Comparison of ENCODE assay signal across 15 mouse cellular contexts in genomic region chr7:67882606-67883005, GRCm38 (mm10).
DNase-seq lines count a peak whose midpoint lies in the region; ATAC-seq and TF ChIP-seq lines count a peak whose summit lies in the region.
"Had no signal": no experiment of that assay in that cellular context is flagged by ENCODE, and none has a peak within 500 bp of the region (broad histone marks: within the 10 kb centered on the region; RNA-seq: fewer than 3 reads in every experiment).

No protein-coding gene starts in this region.

- no peaks in the 10 kb centered on the region for H3K4me1 ChIP-seq in midbrain, postnatal 0 days (ENCODE audit: insufficient read depth, low read length)
- no peaks in the 10 kb centered on the region for H3K4me1 ChIP-seq in midbrain, embryonic 16.5 days (ENCODE audit: control insufficient read depth, insufficient read depth, low read length)
- H3K4me1 ChIP-seq: midbrain, embryonic 13.5 days had no signal

- H3K9me3 ChIP-seq in midbrain, postnatal 0 days (ENCODE audit: low read length): no peaks in the 10 kb centered on the region
- no peaks in the 10 kb centered on the region for H3K9me3 ChIP-seq in midbrain, embryonic 16.5 days (replicated peaks; ENCODE audit: control insufficient read depth, low read length, poor library complexity, severe bottlenecking)
- H3K9me3 ChIP-seq: embryonic facial prominence, embryonic 13.5 days; heart, embryonic 13.5 days; limb, embryonic 13.5 days; midbrain, embryonic 13.5 days had no signal

- no peaks in the 10 kb centered on the region for H3K36me3 ChIP-seq in midbrain, postnatal 0 days (ENCODE audit: insufficient read depth, low read length)
- H3K36me3 ChIP-seq in midbrain, embryonic 16.5 days (ENCODE audit: control insufficient read depth, insufficient read depth, low read length): no peaks in the 10 kb centered on the region
- H3K36me3 ChIP-seq: embryonic facial prominence, embryonic 13.5 days; heart, embryonic 13.5 days; limb, embryonic 13.5 days; midbrain, embryonic 13.5 days had no signal

- no peak overlapping the region for H3K4me3 ChIP-seq in midbrain, postnatal 0 days (ENCODE audit: low read depth, low read length)
- H3K4me3 ChIP-seq in midbrain, embryonic 16.5 days (ENCODE audit: low read depth, low read length): no peak overlapping the region
- H3K4me3 ChIP-seq: embryonic facial prominence, embryonic 13.5 days; heart, embryonic 13.5 days; limb, embryonic 13.5 days; midbrain, embryonic 13.5 days had no signal

- no peak for TF ChIP-seq CTCF in midbrain, postnatal 0 days (IDR thresholded peaks at IDR 0.05)

- 67% methylated on average over 8 of the region's 8 CpGs for WGBS in midbrain, postnatal 0 days
- WGBS in midbrain, embryonic 16.5 days: 80% methylated on average over 8 of the region's 8 CpGs

- H3K4me2 ChIP-seq in midbrain, postnatal 0 days (ENCODE audit: low read depth, low read length, poor library complexity, severe bottlenecking): no peak overlapping the region
- no peak overlapping the region for H3K4me2 ChIP-seq in midbrain, embryonic 16.5 days (ENCODE audit: low read length)
- H3K4me2 ChIP-seq: embryonic facial prominence, embryonic 13.5 days; heart, embryonic 13.5 days; limb, embryonic 13.5 days; midbrain, embryonic 13.5 days had no signal

- peak; percentile 7 for DNase-seq in midbrain, postnatal 0 days (ENCODE audit: low spot score)
- DNase-seq in layer of hippocampus, postnatal 25 days (ENCODE audit: extremely low spot score in 1 of 2, low spot score in 1 of 2): peak; percentile 7 to 14
- peak; percentile 53 to 68 for DNase-seq in right cerebral cortex, postnatal 10 days (ENCODE audit: low spot score in 2 of 2)
- DNase-seq in adrenal gland, postnatal 4 days (ENCODE audit: low spot score in 2 of 2): no peak
- no peak for DNase-seq in ovary, postnatal 36 days (ENCODE audit: low spot score)
- no peak for DNase-seq in heart, postnatal 4 days
- DNase-seq: adrenal gland, postnatal 14 days; B cell, adult 2 months; cerebellum, adult 9-10 months had no signal

- H3K27ac ChIP-seq in midbrain, postnatal 0 days (ENCODE audit: low read depth, low read length): no peak overlapping the region
- no peak overlapping the region for H3K27ac ChIP-seq in midbrain, embryonic 16.5 days (ENCODE audit: low read length)
- H3K27ac ChIP-seq: embryonic facial prominence, embryonic 13.5 days; heart, embryonic 13.5 days; limb, embryonic 13.5 days; liver, embryonic 14.5 days; midbrain, embryonic 13.5 days had no signal

- H3K9ac ChIP-seq in midbrain, postnatal 0 days (replicated peaks; ENCODE audit: low read length, poor library complexity, severe bottlenecking): no peak overlapping the region
- no peak overlapping the region for H3K9ac ChIP-seq in midbrain, embryonic 16.5 days (ENCODE audit: low read depth, low read length)
- H3K9ac ChIP-seq: embryonic facial prominence, embryonic 13.5 days; heart, embryonic 13.5 days; limb, embryonic 13.5 days; liver, embryonic 14.5 days; midbrain, embryonic 13.5 days had no signal

- ATAC-seq in midbrain, postnatal 0 days (ENCODE audit: low FRiP score): no peak
- ATAC-seq in midbrain, embryonic 16.5 days: no peak
- ATAC-seq: midbrain, embryonic 13.5 days had no signal

- no peaks in the 10 kb centered on the region for H3K27me3 ChIP-seq in midbrain, postnatal 0 days (ENCODE audit: insufficient read depth, low read length)
- no peaks in the 10 kb centered on the region for H3K27me3 ChIP-seq in midbrain, embryonic 16.5 days (ENCODE audit: control insufficient read depth, insufficient read depth, low read depth, low read length)
- H3K27me3 ChIP-seq: embryonic facial prominence, embryonic 13.5 days; heart, embryonic 13.5 days; limb, embryonic 13.5 days; midbrain, embryonic 13.5 days had no signal

Comparison
In these comparisons a context has a peak if more than half of its experiments do, and no peak if none do; other contexts are left out.
1. DNase-seq: peak in midbrain, postnatal 0 days (single experiment), layer of hippocampus, postnatal 25 days (2 of 2) and right cerebral cortex, postnatal 10 days (2 of 2); none in adrenal gland, postnatal 4 days (0 of 2), ovary, postnatal 36 days (single experiment) and heart, postnatal 4 days (single experiment).